Mouse (Mus musculus) heart, adult 2 months (tissue): ENCODE data around the gene Ednrb. TPM values are rescaled to one million over a fixed set of nuclear protein-coding genes. Genes with fewer than 3 reads are reported as not detected.
A peak's percentile ranks its signal among the peaks of the same experiment; 100 is the strongest.
"Not testable (repeated sequence)": the region's sequence is repeated elsewhere in the genome, so short reads cannot be mapped to it uniquely, and the experiment has no call there.

ENCODE experiments used
- DNase-seq, 2 experiments: peaks; one replicate each; pipeline ENCODE4 v3.0.0; 2021
- H3K27ac ChIP-seq: fragments of 200-600 bp; 2 replicates; pipeline ENCODE4 v1.8.1; 2022
- H3K27me3 ChIP-seq: fragments of 200-500 bp; 2 replicates; pipeline ENCODE4 v1.6.1; 2012; ENCODE audit warnings: mild to moderate bottlenecking, low read length, inconsistent platforms, mixed read lengths; ENCODE audit not compliant: control insufficient read depth, insufficient read depth
- H3K36me3 ChIP-seq: fragments of 200-500 bp; 2 replicates; pipeline ENCODE4 v1.6.1; 2012; ENCODE audit warnings: low read length, inconsistent platforms; ENCODE audit not compliant: control insufficient read depth, insufficient read depth
- H3K4me1 ChIP-seq: fragments of 200-500 bp; 2 replicates; pipeline ENCODE4 v1.6.1; 2011; ENCODE audit warnings: low read length; ENCODE audit not compliant: control insufficient read depth, insufficient read depth
- H3K4me3 ChIP-seq: fragments of 200-600 bp; 2 replicates; pipeline ENCODE4 v1.8.1; 2022
- H3K79me2 ChIP-seq: fragments of 200-500 bp; replicated peaks from 2 replicates; pipeline ENCODE4 v1.6.1; 2012; ENCODE audit warnings: mild to moderate bottlenecking, inconsistent platforms, low read length, moderate library complexity, mixed read lengths; ENCODE audit not compliant: control insufficient read depth, insufficient read depth
- H3K9ac ChIP-seq: fragments of 200-500 bp; 2 replicates; pipeline ENCODE4 v1.6.1; 2012; ENCODE audit warnings: low read depth, mild to moderate bottlenecking, control low read depth, inconsistent platforms, low read length, mixed read lengths
- CTCF ChIP-seq: fragments of 200-600 bp; IDR thresholded peaks from 2 replicates; pipeline ENCODE4 v1.8.1; 2022; ENCODE audit warnings: antibody characterized with exemption, mild to moderate bottlenecking, moderate library complexity
- EP300 ChIP-seq: fragments of 200-500 bp; IDR thresholded peaks from 2 replicates; pipeline ENCODE4 v1.6.1; 2011; ENCODE audit warnings: low read depth, low read length, control low read depth; ENCODE audit not compliant: insufficient read depth
- POLR2A ChIP-seq: fragments of 200-500 bp; IDR thresholded peaks from 2 replicates; pipeline ENCODE4 v1.6.1; 2011; ENCODE audit warnings: mild to moderate bottlenecking, low read depth, low read length, control low read depth; ENCODE audit not compliant: insufficient read depth
- WGBS: fragments of 180-500 bp; shearing (Covaris S2); methylation state at CpG from one replicate; pipeline ENCODE4 v1.1.7; 2018; 5-methylcytosine and 5-hydroxymethylcytosine counted together
- intact Hi-C: fragments of 180-260 bp; cut with DNase I; formaldehyde crosslinking; loops from one replicate; pipeline ENCODE4 v1.15.1; 2025
- polyA plus RNA-seq: library from polyadenylated mRNA; depleted of rRNA; stranded (reverse); fragments of >200 nt; gene quantifications from 2 replicates; pipeline ENCODE4 v1.2.3, GENCODE M21; 2012
- total RNA-seq, 2 experiments: library from RNA; stranded (reverse); gene quantifications; 2 replicates each; pipeline ENCODE4 v1.2.3; 2021

The Ednrb gene
- total and polyA plus RNA-seq, 3 experiments, result 8.0 to 18.6 (median 16.3) TPM

GRCm38 (mm10) chr14:103785096-103785965 is 58.9 kb downstream of the Ednrb start:
- H3K4me3 ChIP-seq, result peak overlapping the region; percentile 20; the same call in 1 of the 2 replicates
- intact Hi-C loops, result loop anchor here (2.0 to 5.0 kb wide), 3 partner anchors 27 to 67 kb away; partner anchors contain the start of gene Ednrb
- peak in 1 of 2 experiments; percentile 26 for DNase-seq
- no peak overlapping the region for H3K9ac ChIP-seq
- peak overlapping the region; percentile 67 for H3K27ac ChIP-seq
- WGBS, result 29% methylated on average over 9 of the region's 9 CpGs
- no peaks in the 10 kb centered on the region for H3K79me2 ChIP-seq
- H3K27me3 ChIP-seq, result no peaks in the 10 kb centered on the region
- no peak for TF ChIP-seq CTCF
- no peak for TF ChIP-seq EP300
- TF ChIP-seq POLR2A, result peak; percentile 55; the same call in 1 of the 2 replicates
- no peaks in the 10 kb centered on the region for H3K36me3 ChIP-seq
- peaks cover 2% of the 10 kb centered on the region for H3K4me1 ChIP-seq

GRCm38 (mm10) chr14:103780336-103780735 is 63.9 kb downstream of the Ednrb start:
- H3K36me3 ChIP-seq, intact Hi-C loops, H3K9ac ChIP-seq, H3K4me1 ChIP-seq, H3K4me3 ChIP-seq, H3K27me3 ChIP-seq, H3K79me2 ChIP-seq, DNase-seq, H3K27ac ChIP-seq: not testable (repeated sequence)
- 89% methylated on average over 6 of the region's 6 CpGs for WGBS

DNA sequence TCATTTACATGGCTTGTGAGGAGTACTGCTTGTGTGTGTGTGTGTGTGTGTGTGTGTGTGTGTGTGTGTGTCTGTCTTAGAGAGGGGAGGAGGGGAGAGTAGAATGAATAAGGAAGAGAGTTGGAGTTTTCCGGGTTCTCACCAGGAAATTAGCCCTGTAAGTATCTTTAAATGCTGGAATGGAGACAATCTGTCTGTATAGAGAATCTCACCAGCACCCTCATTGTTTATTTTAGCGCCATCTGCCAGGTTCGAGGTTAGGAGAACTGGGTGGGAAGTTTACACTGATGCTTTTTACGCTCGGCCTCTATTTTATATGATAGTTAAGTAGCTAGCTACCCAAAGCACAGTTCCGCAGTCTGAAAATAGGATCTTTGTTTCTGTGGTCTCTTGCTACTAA is 64.9 kb downstream of the Ednrb start:
- H3K36me3 ChIP-seq, result no peaks in the 10 kb centered on the region
- intact Hi-C loops, result no loop called here
- no peak overlapping the region for H3K9ac ChIP-seq
- no peaks in the 10 kb centered on the region for H3K79me2 ChIP-seq
- no peak for TF ChIP-seq EP300
- TF ChIP-seq POLR2A, result no peak
- TF ChIP-seq CTCF, result no peak
- no peaks in the 10 kb centered on the region for H3K4me1 ChIP-seq
- no peaks in the 10 kb centered on the region for H3K27me3 ChIP-seq
- no peak for DNase-seq
- WGBS, result 83% methylated on average over 6 of the region's 6 CpGs
- H3K27ac ChIP-seq, result no peak overlapping the region
- no peak overlapping the region for H3K4me3 ChIP-seq

DNA sequence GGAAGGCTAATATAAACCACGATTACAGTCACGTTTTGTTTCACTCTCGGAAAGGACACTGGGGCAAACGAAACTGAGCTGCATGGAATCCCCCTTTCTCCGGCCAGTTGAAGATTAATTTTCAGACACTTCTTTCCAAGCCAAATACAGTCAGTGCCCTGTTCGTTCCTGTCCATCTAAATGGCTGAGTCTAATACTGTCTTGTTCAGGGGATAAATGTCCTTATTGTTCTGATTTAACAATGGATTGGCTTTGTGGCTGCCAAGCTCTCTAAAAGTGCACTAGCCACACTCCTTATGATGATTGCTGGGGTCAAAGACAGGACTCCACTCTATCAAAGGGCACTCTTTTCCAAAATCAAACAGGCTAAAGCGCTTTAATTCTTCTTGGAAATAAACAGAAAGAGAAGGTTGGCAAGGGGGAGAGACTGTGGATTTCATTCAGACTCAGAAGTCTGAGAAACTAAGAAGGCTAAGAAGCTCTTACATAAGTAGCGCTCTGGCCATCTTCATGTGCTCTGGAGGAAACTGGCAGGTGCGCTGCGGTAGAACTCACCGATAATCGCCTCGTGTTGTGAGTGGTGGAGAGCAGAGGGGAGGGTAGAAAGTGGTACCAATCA is 65.6 kb downstream of the Ednrb start:
- peak overlapping the region; percentile 24 for H3K27ac ChIP-seq

DNA sequence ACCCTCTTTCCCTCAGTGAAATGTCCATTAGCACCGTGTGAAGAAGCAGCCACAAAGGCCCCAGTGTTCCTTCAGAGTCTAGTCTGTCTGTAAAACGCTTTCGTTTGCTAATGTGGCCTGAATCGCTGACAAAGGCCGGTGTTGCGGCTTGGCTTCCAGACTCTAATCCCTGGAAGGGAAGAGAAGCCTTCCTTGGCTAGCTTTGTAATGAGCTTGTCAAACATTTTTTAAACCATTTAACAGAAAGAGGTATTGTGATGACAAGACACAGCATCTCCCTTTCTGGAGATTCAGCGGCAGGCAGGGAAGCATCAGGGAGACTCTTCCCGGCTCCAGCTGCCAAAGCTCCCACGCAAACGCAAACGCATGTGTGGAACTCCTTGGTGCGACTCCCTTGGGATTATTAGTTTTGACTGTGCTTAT is 66.2 kb downstream of the Ednrb start:
- Histone ChIP-seq H3K36me3 (no peaks in the 10 kb centered on the region), H3K79me2 (no peaks in the 10 kb centered on the region), H3K4me3 (peak overlapping the region; percentile 30; the same call in 1 of the 2 replicates), H3K27ac (peak overlapping the region; percentile 24), H3K4me1 (no peaks in the 10 kb centered on the region), H3K9ac (peak overlapping the region; percentile 19; the same call in 1 of the 2 replicates), H3K27me3 (no peaks in the 10 kb centered on the region)
- 35% methylated on average over 12 of the region's 12 CpGs for WGBS
- peak in 1 of 2 experiments; percentile 8 for DNase-seq
- TF ChIP-seq EP300, result no peak
- no peak for TF ChIP-seq POLR2A
- no peak for TF ChIP-seq CTCF
- intact Hi-C loops, result no loop called here

More for the DNA sequence above, 65.6 kb downstream of the Ednrb start:
- no peak overlapping the region; the same call in 1 of the 2 replicates for H3K9ac ChIP-seq
- H3K36me3 ChIP-seq, result no peaks in the 10 kb centered on the region
- no peaks in the 10 kb centered on the region for H3K4me1 ChIP-seq
- 55% methylated on average over 13 of the region's 13 CpGs for WGBS
- intact Hi-C loops, result no loop called here
- H3K4me3 ChIP-seq, result peak overlapping the region; percentile 30; the same call in 1 of the 2 replicates
- TF ChIP-seq POLR2A (no peak), CTCF (no peak), EP300 (no peak)
- no peaks in the 10 kb centered on the region for H3K79me2 ChIP-seq
- DNase-seq, result no peak
- H3K27me3 ChIP-seq, result no peaks in the 10 kb centered on the region

- no peaks in the 10 kb centered on the region for H3K27me3 ChIP-seq
- intact Hi-C loops, result no loop called here
- H3K4me1 ChIP-seq, result no peaks in the 10 kb centered on the region
- H3K79me2 ChIP-seq, result no peaks in the 10 kb centered on the region
- H3K27ac ChIP-seq, result no peak overlapping the region
- no peak for TF ChIP-seq CTCF
- TF ChIP-seq POLR2A, result no peak
- no peak for TF ChIP-seq EP300
- H3K4me3 ChIP-seq, result no peak overlapping the region
- WGBS, result 59% methylated on average over 4 of the region's 4 CpGs
- no peak overlapping the region for H3K9ac ChIP-seq
- DNase-seq, result no peak
- no peaks in the 10 kb centered on the region for H3K36me3 ChIP-seq
These were observed 66.8 kb downstream of the Ednrb start for GRCm38 (mm10) chr14:103777386-103777785.
